Mouse (Mus musculus) cortical plate, adult 2 months (tissue): Measurements from ENCODE around the gene Eef1e1.

Source experiments
- CTCF ChIP-seq: fragments of 200-500 bp; IDR thresholded peaks from 2 replicates; pipeline ENCODE4 v1.5.1; 2011; ENCODE audit warnings: mild to moderate bottlenecking, control low read depth, low read length; ENCODE audit not compliant: insufficient read depth; ENCODE audit errors: extremely low read depth
- POLR2A ChIP-seq: fragments of 200-500 bp; IDR thresholded peaks from 2 replicates; pipeline ENCODE4 v1.6.1; 2011; ENCODE audit warnings: mild to moderate bottlenecking, low read length, control low read depth; ENCODE audit not compliant: insufficient read depth; ENCODE audit errors: extremely low read depth

DNA sequence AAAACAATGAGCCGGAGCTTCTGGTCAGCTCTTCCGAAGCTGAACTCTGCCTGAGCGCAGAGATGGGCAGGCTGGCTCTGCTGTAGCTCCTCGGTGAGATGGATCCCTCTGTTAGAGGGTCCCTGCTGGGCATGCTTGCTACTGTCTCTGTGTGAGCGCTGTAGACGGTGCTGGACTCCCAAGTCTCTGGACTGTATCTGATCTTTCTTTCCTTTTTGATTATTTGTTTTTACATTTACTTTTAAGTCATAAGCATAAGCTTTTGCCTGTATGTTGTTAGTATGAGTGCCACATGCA lies 32.7 kb downstream of the Eef1e1 start:
- TF ChIP-seq CTCF, result no peak
- no peak for TF ChIP-seq POLR2A
